Mouse (Mus musculus): ENCODE results near the gene Fibcd1. TPM values are rescaled to one million over a fixed set of nuclear protein-coding genes. Genes with fewer than 3 reads are reported as not detected.

Gene Fibcd1
- polyA plus RNA-seq, 2 experiments = 0.01 TPM; not detected in 1

GRCm38 (mm10) chr2:31876446-31876845 lies 30.6 kb upstream of the Fibcd1 start:
- Histone ChIP-seq H3K27ac (no peak overlapping the region), H3K4me2 (ENCODE audit: low read depth) (no peak overlapping the region), H3K4me1 (replicated peaks; ENCODE audit: control insufficient read depth in 2 of 2, insufficient read depth in 2 of 2, low read length in 1 of 2) (no peaks in the 10 kb centered on the region), H3K9me3 (ENCODE audit: control insufficient read depth, low read length) (no peaks in the 10 kb centered on the region), H3K9ac (replicated peaks) (no peak overlapping the region), H3K27me3 (ENCODE audit: control insufficient read depth, insufficient read depth, low read length) (peaks cover 4% of the 10 kb centered on the region; the same call in 1 of the 2 replicates), H3K36me3 (replicated peaks; ENCODE audit: control insufficient read depth, insufficient read depth, low read depth) (no peaks in the 10 kb centered on the region), H3K4me3 (ENCODE audit: insufficient read depth in 1 of 2, low read depth in 2 of 2, low read length in 2 of 2) (no peak overlapping the region)
- DNase-seq (ENCODE audit: low read depth in 3 of 3, low spot score in 3 of 3) (no peak), ATAC-seq (ENCODE audit: insufficient read depth) (no peak)
- 33% methylated on average over 12 of the region's 12 CpGs for WGBS (ENCODE audit: insufficient replicate concordance)
- TF ChIP-seq CTCF (IDR thresholded peaks at IDR 0.05; ENCODE audit: low read depth) (no peak), EP300 (IDR thresholded peaks at IDR 0.05; ENCODE audit: low read depth) (no peak)

- Histone ChIP-seq H3K9me3 (ENCODE audit: control insufficient read depth, low read length) (no peaks in the 10 kb centered on the region), H3K36me3 (replicated peaks; ENCODE audit: control insufficient read depth, insufficient read depth, low read depth) (no peaks in the 10 kb centered on the region), H3K4me1 (replicated peaks; ENCODE audit: control insufficient read depth in 2 of 2, insufficient read depth in 2 of 2, low read length in 1 of 2) (no peaks in the 10 kb centered on the region), H3K27me3 (ENCODE audit: control insufficient read depth, insufficient read depth, low read length) (no peaks in the 10 kb centered on the region), H3K9ac (replicated peaks) (no peak overlapping the region), H3K27ac (no peak overlapping the region), H3K4me3 (ENCODE audit: insufficient read depth in 1 of 2, low read depth in 2 of 2, low read length in 2 of 2) (no peak overlapping the region), H3K4me2 (ENCODE audit: low read depth) (no peak overlapping the region)
- 68% methylated on average over 26 of the region's 26 CpGs for WGBS (ENCODE audit: insufficient replicate concordance)
- no peak for ATAC-seq (ENCODE audit: insufficient read depth)
- DNase-seq (ENCODE audit: low read depth in 3 of 3, low spot score in 3 of 3) = no peak
- TF ChIP-seq CTCF (IDR thresholded peaks at IDR 0.05; ENCODE audit: low read depth) (no peak), EP300 (IDR thresholded peaks at IDR 0.05; ENCODE audit: low read depth) (no peak)
Observed at GRCm38 (mm10) chr2:31874290-31874855, 28.6 kb upstream of the Fibcd1 start.

- ATAC-seq (ENCODE audit: insufficient read depth) (no peak), DNase-seq (ENCODE audit: low read depth in 3 of 3, low spot score in 3 of 3) (no peak)
- Histone ChIP-seq H3K4me2 (ENCODE audit: low read depth) (no peak overlapping the region), H3K4me1 (replicated peaks; ENCODE audit: control insufficient read depth in 2 of 2, insufficient read depth in 2 of 2, low read length in 1 of 2) (no peaks in the 10 kb centered on the region), H3K4me3 (ENCODE audit: insufficient read depth in 1 of 2, low read depth in 2 of 2, low read length in 2 of 2) (no peak overlapping the region), H3K36me3 (replicated peaks; ENCODE audit: control insufficient read depth, insufficient read depth, low read depth) (no peaks in the 10 kb centered on the region), H3K9me3 (ENCODE audit: control insufficient read depth, low read length) (no peaks in the 10 kb centered on the region), H3K9ac (replicated peaks) (no peak overlapping the region), H3K27me3 (ENCODE audit: control insufficient read depth, insufficient read depth, low read length) (no peaks in the 10 kb centered on the region), H3K27ac (no peak overlapping the region)
- no peak for TF ChIP-seq CTCF (IDR thresholded peaks at IDR 0.05; ENCODE audit: low read depth)
- TF ChIP-seq EP300 (IDR thresholded peaks at IDR 0.05; ENCODE audit: low read depth) = no peak
- WGBS (ENCODE audit: insufficient replicate concordance) = 48% methylated on average over 3 of the region's 3 CpGs
Observed at GRCm38 (mm10) chr2:31870683-31871082, 24.9 kb upstream of the Fibcd1 start.

GRCm38 (mm10) chr2:31869692-31870091 lies 23.9 kb upstream of the Fibcd1 start:
- no peaks in the 10 kb centered on the region for H3K27me3 ChIP-seq (ENCODE audit: control insufficient read depth, insufficient read depth, low read length)

GRCm38 (mm10) chr2:31868538-31869164 lies 22.8 kb upstream of the Fibcd1 start:
- Histone ChIP-seq H3K4me2 (ENCODE audit: low read depth) (no peak overlapping the region), H3K27me3 (ENCODE audit: control insufficient read depth, insufficient read depth, low read length) (no peaks in the 10 kb centered on the region), H3K4me1 (replicated peaks; ENCODE audit: control insufficient read depth in 2 of 2, insufficient read depth in 2 of 2, low read length in 1 of 2) (no peaks in the 10 kb centered on the region), H3K9me3 (ENCODE audit: control insufficient read depth, low read length) (no peaks in the 10 kb centered on the region), H3K4me3 (ENCODE audit: insufficient read depth in 1 of 2, low read depth in 2 of 2, low read length in 2 of 2) (no peak overlapping the region), H3K27ac (no peak overlapping the region), H3K36me3 (replicated peaks; ENCODE audit: control insufficient read depth, insufficient read depth, low read depth) (no peaks in the 10 kb centered on the region), H3K9ac (replicated peaks) (no peak overlapping the region)
- no peak for DNase-seq (ENCODE audit: low read depth in 3 of 3, low spot score in 3 of 3)
- TF ChIP-seq CTCF (IDR thresholded peaks at IDR 0.05; ENCODE audit: low read depth) (no peak), EP300 (IDR thresholded peaks at IDR 0.05; ENCODE audit: low read depth) (no peak)
- 52% methylated on average over 10 of the region's 10 CpGs for WGBS (ENCODE audit: insufficient replicate concordance)
- ATAC-seq (ENCODE audit: insufficient read depth) = no peak

More at GRCm38 (mm10) chr2:31869692-31870091, 23.9 kb upstream of the Fibcd1 start:
- no peaks in the 10 kb centered on the region for H3K4me1 ChIP-seq (replicated peaks; ENCODE audit: control insufficient read depth in 2 of 2, insufficient read depth in 2 of 2, low read length in 1 of 2)
- H3K27ac ChIP-seq = no peak overlapping the region
- H3K4me3 ChIP-seq (ENCODE audit: insufficient read depth in 1 of 2, low read depth in 2 of 2, low read length in 2 of 2) = no peak overlapping the region
- no peaks in the 10 kb centered on the region for H3K9me3 ChIP-seq (ENCODE audit: control insufficient read depth, low read length)
- WGBS (ENCODE audit: insufficient replicate concordance) = 75% methylated on average over 5 of the region's 5 CpGs
- no peak overlapping the region for H3K4me2 ChIP-seq (ENCODE audit: low read depth)
- H3K9ac ChIP-seq (replicated peaks) = no peak overlapping the region
- H3K36me3 ChIP-seq (replicated peaks; ENCODE audit: control insufficient read depth, insufficient read depth, low read depth) = no peaks in the 10 kb centered on the region
- TF ChIP-seq EP300 (IDR thresholded peaks at IDR 0.05; ENCODE audit: low read depth) (no peak), CTCF (IDR thresholded peaks at IDR 0.05; ENCODE audit: low read depth) (no peak)
- DNase-seq (ENCODE audit: low read depth in 3 of 3, low spot score in 3 of 3) (no peak), ATAC-seq (ENCODE audit: insufficient read depth) (no peak)

Measured in liver, embryonic 14.5 days (tissue).